Mouse (Mus musculus) thymus, postnatal 25 days (tissue): ENCODE results near the gene Gm42791.

Experiments used
- DNase-seq: peaks from one replicate; pipeline ENCODE4 v3.0.0; 2022

Gene Gm42791

GRCm38 (mm10) chr5:148863409-148863808, 131.5 kb downstream of the Gm42791 start:
- DNase-seq, result no peak

GRCm38 (mm10) chr5:148862853-148863252, 132.1 kb downstream of the Gm42791 start:
- no peak for DNase-seq

GRCm38 (mm10) chr5:148862136-148862535, 132.8 kb downstream of the Gm42791 start:
- DNase-seq, result no peak

GRCm38 (mm10) chr5:148857522-148857921, 137.4 kb downstream of the Gm42791 start:
- DNase-seq, result no peak

- no peak for DNase-seq
These were observed 139.9 kb downstream of the Gm42791 start for GRCm38 (mm10) chr5:148855047-148855446.

- no peak for DNase-seq
These were observed 140.8 kb downstream of the Gm42791 start for GRCm38 (mm10) chr5:148854166-148854565.

GRCm38 (mm10) chr5:148849516-148849915, 145.4 kb downstream of the Gm42791 start:
- no peak for DNase-seq

GRCm38 (mm10) chr5:148847032-148847431, 147.9 kb downstream of the Gm42791 start:
- no peak for DNase-seq
